Mouse (Mus musculus): ENCODE measurements around the gene Trappc6b.

GRCm38 (mm10) chr12:59084446-59084845 is 23.2 kb upstream of the Trappc6b start:
- TF ChIP-seq MYC (IDR thresholded peaks at IDR 0.05; ENCODE audit: low read depth, low read length) (no peak), CTCF (IDR thresholded peaks at IDR 0.05 in 2 of 3, conservative IDR thresholded peaks at IDR 0.05 in 1 of 3; ENCODE audit: control insufficient read depth in 1 of 3, insufficient read depth in 1 of 3, low read depth in 2 of 3, low read length in 3 of 3, poor library complexity in 1 of 3, severe bottlenecking in 1 of 3) (no peak), POLR2A (IDR thresholded peaks at IDR 0.05; ENCODE audit: control insufficient read depth in 1 of 2, insufficient read depth in 1 of 2, low read depth in 1 of 2, low read length in 2 of 2, poor library complexity in 1 of 2) (no peak), TAL1 (IDR thresholded peaks at IDR 0.05; ENCODE audit: low read length) (no peak), ELF1 (IDR thresholded peaks at IDR 0.05; ENCODE audit: low read depth, low read length) (no peak), JUND (IDR thresholded peaks at IDR 0.05; ENCODE audit: low read depth, low read length) (no peak), ZMIZ1 (IDR thresholded peaks at IDR 0.05; ENCODE audit: low read depth, low read length) (no peak), GATA1 (IDR thresholded peaks at IDR 0.05; ENCODE audit: low read depth, low read length) (no peak), HCFC1 (IDR thresholded peaks at IDR 0.05; ENCODE audit: low read depth, low read length) (no peak), MAFK (IDR thresholded peaks at IDR 0.05; ENCODE audit: borderline replicate concordance, low read depth, low read length) (no peak), TBP (IDR thresholded peaks at IDR 0.05; ENCODE audit: low read depth, low read length) (no peak), SMC3 (IDR thresholded peaks at IDR 0.05; ENCODE audit: low read depth, low read length) (no peak), MAX (IDR thresholded peaks at IDR 0.05; ENCODE audit: low read length) (no peak), NRF1 (IDR thresholded peaks at IDR 0.05; ENCODE audit: insufficient read depth, low read depth, low read length, poor library complexity, severe bottlenecking) (no peak)
